Mouse (Mus musculus) stomach, postnatal 0 days (tissue): ENCODE results near the gene Gm40193. TPM values are rescaled to one million over a fixed set of nuclear protein-coding genes. Genes with fewer than 3 reads are reported as not detected.
A peak's percentile ranks its signal among the peaks of the same experiment; 100 is the strongest.

Source experiments
- ATAC-seq: fragments of 200-750 bp; cut with Nextera tagmentation; 2 replicates; pipeline ENCODE4 v1.8.0; 2017; ENCODE audit not compliant: low FRiP score, low TSS enrichment
- DNase-seq: peaks from one replicate; pipeline ENCODE4 v3.0.0-alpha.2; 2016; ENCODE audit warnings: low spot score
- H3K27ac ChIP-seq: fragments of 300-500 bp; sonication (generic); replicated peaks from 2 replicates; pipeline ENCODE4 v1.5.1; 2014; ENCODE audit warnings: mild to moderate bottlenecking, control low read depth
- H3K27me3 ChIP-seq: fragments of 300-500 bp; sonication (generic); 2 replicates; pipeline ENCODE4 v1.6.1; 2014; ENCODE audit warnings: low read length; ENCODE audit not compliant: control insufficient read depth, insufficient read depth
- H3K36me3 ChIP-seq: fragments of 300-500 bp; sonication (generic); 2 replicates; pipeline ENCODE4 v1.6.1; 2014; ENCODE audit warnings: low read length, mixed read lengths; ENCODE audit not compliant: control insufficient read depth, insufficient read depth
- H3K4me1 ChIP-seq: fragments of 300-500 bp; sonication (generic); replicated peaks from 2 replicates; pipeline ENCODE4 v1.6.1; 2014; ENCODE audit warnings: antibody characterized with exemption; ENCODE audit not compliant: control insufficient read depth, insufficient read depth
- H3K4me2 ChIP-seq: fragments of 300-500 bp; sonication (generic); replicated peaks from 2 replicates; pipeline ENCODE4 v1.6.1; 2014; ENCODE audit warnings: low read depth, mild to moderate bottlenecking, control low read depth, moderate library complexity
- H3K4me3 ChIP-seq: fragments of 300-500 bp; sonication (generic); 2 replicates; pipeline ENCODE4 v1.5.1; 2014; ENCODE audit warnings: low read depth, low read length, control low read depth
- H3K9ac ChIP-seq: fragments of 300-500 bp; sonication (generic); 2 replicates; pipeline ENCODE4 v1.6.1; 2014; ENCODE audit warnings: mild to moderate bottlenecking, low read length, control low read depth, mixed read lengths
- H3K9me3 ChIP-seq: fragments of 300-500 bp; sonication (generic); 2 replicates; pipeline ENCODE4 v1.6.1; 2016; ENCODE audit warnings: low read length; ENCODE audit not compliant: control insufficient read depth
- CTCF ChIP-seq: IDR thresholded peaks from 2 replicates; pipeline ENCODE4 v1.5.1; 2016; ENCODE audit warnings: antibody characterized with exemption, low read depth, mild to moderate bottlenecking, moderate library complexity
- EP300 ChIP-seq: optimal IDR thresholded peaks from 2 replicates; pipeline ENCODE3; 2016; ENCODE audit warnings: antibody characterized with exemption
- WGBS: fragments of 180-500 bp; shearing (Covaris S2); extraction: QIAGEN DNeasy Blood & Tissue Kit; methylation state at CpG from one replicate; pipeline ENCODE4 v1.1.7; 2014; 5-methylcytosine and 5-hydroxymethylcytosine counted together
- polyA plus RNA-seq: library from polyadenylated mRNA; unstranded; fragments of >200 nt; fragmentation: Nextera tagmentation; extraction: Ambion mirVana; gene quantifications from 2 replicates; pipeline ENCODE4 v1.2.1, GENCODE M21; 2015

Gm40193 gene
- polyA plus RNA-seq, 1 experiment from 2014 or later, result not detected

DNA sequence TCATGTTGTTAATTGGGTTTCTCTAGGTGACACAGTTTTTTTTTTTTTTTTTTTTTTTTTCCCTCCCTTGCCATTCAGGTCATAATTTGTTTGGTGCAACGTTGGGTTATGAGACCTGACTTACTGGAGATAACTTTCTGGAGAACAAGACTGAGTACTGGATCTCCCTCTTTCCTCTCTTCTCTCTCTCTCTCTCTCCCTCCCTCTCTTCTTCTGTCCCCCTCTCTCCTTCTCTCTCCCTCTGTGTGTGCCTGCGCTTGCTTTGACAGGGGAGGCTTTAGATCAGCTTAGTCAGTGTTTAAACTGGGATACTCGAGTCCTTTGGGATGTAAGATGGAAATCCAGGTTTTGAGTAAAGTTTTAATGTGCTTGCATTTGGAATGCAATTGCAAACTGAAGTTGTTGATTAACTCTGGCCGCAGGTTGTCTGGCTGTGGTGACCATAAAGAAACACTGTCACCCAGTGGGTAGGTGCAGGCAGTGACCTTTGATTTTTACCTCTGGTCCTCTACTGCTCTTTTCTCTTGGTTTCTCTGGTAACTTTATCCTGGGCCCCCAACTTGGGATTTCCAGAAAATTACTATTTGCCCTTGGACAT, 31.6 kb upstream of the Gm40193 start:
- Histone ChIP-seq H3K9me3 (no peaks in the 10 kb centered on the region), H3K9ac (0 out of 2 replicates have a peak overlapping the region, but pooled peaks have one; percentile 23), H3K4me3 (peak overlapping the region; percentile 85), H3K4me1 (0 out of 2 replicates have a peak, but pooled peaks cover 3% of the 10 kb centered on the region), H3K27me3 (no peaks in the 10 kb centered on the region), H3K27ac (peak overlapping the region; percentile 90), H3K4me2 (peak overlapping the region; percentile 95), H3K36me3 (no peaks in the 10 kb centered on the region)
- ATAC-seq, result no peak
- TF ChIP-seq CTCF, result no peak
- TF ChIP-seq EP300, result no peak
- DNase-seq, result no peak
- WGBS, result 17% methylated on average over 4 of the region's 4 CpGs

GRCm38 (mm10) chr11:70563470-70564275, 30.9 kb upstream of the Gm40193 start:
- Histone ChIP-seq H3K4me1 (0 out of 2 replicates have a peak, but pooled peaks cover 3% of the 10 kb centered on the region), H3K4me2 (peak overlapping the region; percentile 95), H3K27me3 (no peaks in the 10 kb centered on the region), H3K4me3 (peak overlapping the region; percentile 85), H3K27ac (peak overlapping the region; percentile 90), H3K36me3 (no peaks in the 10 kb centered on the region), H3K9me3 (no peaks in the 10 kb centered on the region), H3K9ac (peak overlapping the region; percentile 85)
- ATAC-seq (peak; percentile 25; the same call in 1 of the 2 replicates), DNase-seq (peak; percentile 62)
- under 1% methylated on average over 25 of the region's 25 CpGs for WGBS
- TF ChIP-seq EP300, result no peak
- TF ChIP-seq CTCF, result no peak

GRCm38 (mm10) chr11:70562995-70563469, 30.3 kb upstream of the Gm40193 start:
- Histone ChIP-seq H3K4me1 (0 out of 2 replicates have a peak, but pooled peaks cover 3% of the 10 kb centered on the region), H3K36me3 (no peaks in the 10 kb centered on the region), H3K4me2 (peak overlapping the region; percentile 95), H3K9me3 (no peaks in the 10 kb centered on the region), H3K4me3 (peak overlapping the region; percentile 85), H3K27ac (peak overlapping the region; percentile 90), H3K9ac (peak overlapping the region; percentile 85), H3K27me3 (no peaks in the 10 kb centered on the region)
- peak; percentile 34 for DNase-seq
- TF ChIP-seq CTCF, result no peak
- TF ChIP-seq EP300, result no peak
- ATAC-seq, result peak; percentile 8; the same call in 1 of the 2 replicates
- 0% methylated on average over 14 of the region's 31 CpGs for WGBS

DNA sequence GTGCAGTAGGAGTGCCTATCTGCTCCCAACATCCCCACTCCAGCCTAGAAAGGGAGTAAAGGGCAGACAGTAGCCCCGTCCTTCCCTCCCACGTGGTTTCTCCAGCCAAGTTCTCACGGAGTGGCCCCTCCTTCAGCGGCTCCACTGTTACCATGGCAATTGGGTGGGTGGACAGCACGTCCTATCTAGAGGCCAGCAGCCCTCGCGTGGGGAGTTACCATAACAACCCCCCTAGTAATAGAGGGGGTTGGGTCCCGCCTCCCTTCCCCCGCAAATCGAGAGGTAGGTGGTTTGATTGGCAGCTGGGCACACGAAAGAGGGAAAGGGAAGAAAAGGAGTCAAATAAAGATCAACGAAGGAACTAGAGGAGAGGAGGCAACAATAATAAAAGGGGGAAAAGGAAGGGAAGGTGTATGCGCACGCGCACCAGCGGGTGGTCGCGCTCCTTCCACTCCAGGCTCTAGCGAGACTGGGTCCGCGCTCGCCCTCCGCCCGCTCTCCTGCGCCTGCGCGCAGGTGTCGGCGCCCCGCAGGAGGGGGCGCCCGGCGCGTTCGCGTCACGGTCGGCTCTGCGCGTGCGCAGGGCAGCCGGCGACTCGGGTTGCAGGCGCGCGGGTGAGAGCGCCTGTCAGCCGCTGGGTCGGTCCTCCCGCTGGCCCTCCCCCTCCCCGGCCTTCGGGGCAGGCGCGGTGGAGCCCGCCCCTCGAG, 29.7 kb upstream of the Gm40193 start, which contains the start of gene Mink1:
Mink1 (plus strand) TSS at position 595 of the 708 bp plus-strand sequence.
- Histone ChIP-seq H3K4me1 (0 out of 2 replicates have a peak, but pooled peaks cover 3% of the 10 kb centered on the region), H3K9ac (peak within 1 kb of the TSS; percentile 85), H3K4me3 (peak within 1 kb of the TSS; percentile 85), H3K4me2 (peak within 1 kb of the TSS; percentile 95), H3K27me3 (no peaks in the 10 kb centered on the region), H3K9me3 (no peaks in the 10 kb centered on the region), H3K36me3 (no peaks in the 10 kb centered on the region; the same call in 1 of the 2 replicates), H3K27ac (peak within 1 kb of the TSS; percentile 90)
- ATAC-seq (peak; percentile 85), DNase-seq (peak; percentile 91)
- TF ChIP-seq CTCF, result no peak
- no peak for TF ChIP-seq EP300
- WGBS, result under 1% methylated on average over 52 of the region's 57 CpGs

DNA sequence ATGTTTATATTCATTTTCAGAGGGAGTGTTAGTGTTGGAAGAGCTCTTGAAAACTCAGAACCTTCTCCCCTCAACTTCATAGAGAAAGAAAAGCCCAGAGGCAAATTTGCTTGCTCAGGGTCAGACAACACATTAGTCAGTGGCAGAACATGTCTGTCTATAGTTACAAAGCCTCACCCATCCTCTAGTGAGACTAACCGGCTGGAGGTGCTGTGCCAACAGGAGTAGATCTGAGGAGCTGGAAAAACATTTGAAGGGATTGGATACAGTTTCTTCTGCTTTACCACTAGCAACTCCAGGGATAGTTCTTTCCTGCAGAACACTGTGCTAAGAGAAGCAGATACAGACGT, 29.2 kb upstream of the Gm40193 start:
- ATAC-seq (peak; percentile 41; the same call in 1 of the 2 replicates), DNase-seq (no peak)
- Histone ChIP-seq H3K4me2 (peak overlapping the region; percentile 95), H3K27me3 (no peaks in the 10 kb centered on the region), H3K4me1 (0 out of 2 replicates have a peak, but pooled peaks cover 3% of the 10 kb centered on the region), H3K9me3 (no peaks in the 10 kb centered on the region), H3K4me3 (peak overlapping the region; percentile 85), H3K36me3 (no peaks in the 10 kb centered on the region; the same call in 1 of the 2 replicates), H3K9ac (no peak overlapping the region; the same call in 1 of the 2 replicates), H3K27ac (peak overlapping the region; percentile 90)
- no peak for TF ChIP-seq EP300
- peak; percentile 54 for TF ChIP-seq CTCF
- 0% methylated on average over 2 of the region's 2 CpGs for WGBS
